Mouse (Mus musculus): Measurements from ENCODE around the gene Actr8. TPM values are rescaled to one million over a fixed set of nuclear protein-coding genes. Genes with fewer than 3 reads are reported as not detected.

Gene Actr8
- polyA plus RNA-seq, 1 experiment from 2014 or later, result 22.3 TPM

DNA sequence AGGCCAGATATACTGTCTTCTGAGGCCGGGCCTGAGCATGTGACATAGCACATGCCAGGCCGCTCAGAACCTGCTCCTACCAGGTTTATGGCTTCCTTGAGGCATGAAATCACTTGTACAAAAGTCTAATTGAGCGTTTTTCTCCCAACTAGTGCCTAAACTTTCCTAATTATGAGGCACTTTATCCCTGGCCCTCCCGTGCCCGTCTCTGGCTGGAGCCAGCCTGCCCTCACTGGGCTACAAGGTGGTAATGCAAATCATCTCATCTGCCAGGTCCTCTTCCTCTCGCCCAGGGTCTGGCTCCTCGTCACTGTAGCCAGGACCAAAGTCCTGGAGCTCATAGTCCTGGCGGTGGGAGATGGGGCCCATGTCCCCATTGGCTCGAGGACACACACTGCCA, 63.7 kb downstream of the Actr8 start:
- no peaks in the 10 kb centered on the region for H3K79me2 ChIP-seq (ENCODE audit: inconsistent target)
- no peaks in the 10 kb centered on the region for H3K36me3 ChIP-seq (ENCODE audit: inconsistent target)
- H3K4me3 ChIP-seq (ENCODE audit: inconsistent target), result no peak overlapping the region
- 94% methylated on average over 9 of the region's 9 CpGs for WGBS (ENCODE audit: missing documents)
- H3K27ac ChIP-seq, result no peak overlapping the region

DNA sequence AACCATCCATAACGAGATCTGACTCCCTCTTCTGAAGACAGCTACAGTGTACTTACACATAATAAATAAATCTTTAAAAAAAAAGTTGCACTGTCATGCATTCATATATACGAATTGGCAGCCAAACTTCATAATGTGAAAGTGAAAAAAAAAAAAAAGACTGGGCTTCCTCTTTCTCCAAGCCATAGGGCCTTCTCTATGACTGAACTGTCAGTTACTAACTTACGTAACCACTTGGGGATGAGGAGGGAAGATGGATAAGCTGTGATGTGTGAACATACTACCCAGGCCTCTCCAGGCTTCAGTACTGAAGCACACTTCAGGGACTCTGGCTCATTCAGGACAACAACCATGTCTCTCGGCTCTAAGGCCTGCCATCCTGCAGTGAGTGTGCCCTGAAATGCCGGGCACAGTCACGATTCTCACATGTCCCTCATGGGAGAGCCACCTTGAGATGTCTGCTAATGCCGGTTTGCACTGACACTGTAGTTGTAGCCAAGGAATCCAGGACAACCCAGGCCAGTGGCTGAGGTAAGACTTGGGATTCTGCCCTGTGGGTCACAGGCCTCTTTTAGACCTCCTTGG, 65.3 kb downstream of the Actr8 start:
- no peaks in the 10 kb centered on the region for H3K36me3 ChIP-seq (ENCODE audit: inconsistent target)
- H3K27ac ChIP-seq, result no peak overlapping the region
- H3K4me3 ChIP-seq (ENCODE audit: inconsistent target), result no peak overlapping the region
- 50% methylated on average over 6 of the region's 7 CpGs for WGBS (ENCODE audit: missing documents)
- no peaks in the 10 kb centered on the region for H3K79me2 ChIP-seq (ENCODE audit: inconsistent target)

DNA sequence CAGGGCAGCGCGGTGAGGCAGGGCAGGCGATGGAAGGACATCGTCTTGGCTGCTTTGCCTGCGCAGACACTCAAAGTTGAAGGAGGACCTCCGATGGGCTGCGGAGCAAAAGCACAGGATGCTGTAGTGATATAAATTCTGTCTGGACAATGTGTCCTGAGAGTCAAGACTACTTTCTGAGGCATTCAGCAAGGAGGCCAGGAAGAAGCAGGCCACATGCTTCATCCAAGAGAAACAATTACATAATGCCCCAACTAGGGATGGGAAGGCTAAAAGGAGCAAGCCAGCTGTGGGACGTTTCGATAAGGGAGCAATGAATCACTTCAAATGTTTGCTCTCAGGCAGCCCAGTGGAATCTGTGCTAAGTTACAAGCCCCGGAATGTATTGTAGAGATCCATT, 67.1 kb downstream of the Actr8 start:
- H3K4me3 ChIP-seq (ENCODE audit: inconsistent target), result no peak overlapping the region
- no peaks in the 10 kb centered on the region for H3K79me2 ChIP-seq (ENCODE audit: inconsistent target)
- no peaks in the 10 kb centered on the region for H3K36me3 ChIP-seq (ENCODE audit: inconsistent target)
- 98% methylated on average over 10 of the region's 10 CpGs for WGBS (ENCODE audit: missing documents)
- no peak overlapping the region for H3K27ac ChIP-seq

GRCm38 (mm10) chr14:30045704-30046220, 67.6 kb downstream of the Actr8 start:
- H3K4me3 ChIP-seq (ENCODE audit: inconsistent target), result no peak overlapping the region
- H3K79me2 ChIP-seq (ENCODE audit: inconsistent target), result no peaks in the 10 kb centered on the region
- H3K36me3 ChIP-seq (ENCODE audit: inconsistent target), result no peaks in the 10 kb centered on the region
- 95% methylated on average over 8 of the region's 8 CpGs for WGBS (ENCODE audit: missing documents)
- no peak overlapping the region for H3K27ac ChIP-seq

DNA sequence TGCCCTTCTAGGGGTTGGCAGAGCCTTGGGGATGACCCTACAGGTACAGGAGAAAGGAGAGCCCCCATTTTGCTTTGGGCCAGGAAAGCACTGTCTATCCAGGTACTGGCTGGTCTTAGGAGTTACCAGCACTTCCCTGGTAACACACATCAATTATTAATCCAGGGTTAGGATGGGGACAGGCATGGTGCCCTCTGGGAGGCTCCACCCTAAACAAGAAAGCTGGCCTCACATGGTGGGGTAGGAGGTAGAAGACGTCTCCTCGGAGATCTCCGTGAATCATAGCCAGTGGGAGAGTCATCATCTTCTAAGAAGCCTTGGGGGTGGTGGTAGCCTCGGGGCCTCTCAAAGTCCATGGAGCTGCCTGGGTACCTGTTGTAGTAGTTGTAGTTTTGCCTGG, 68.8 kb downstream of the Actr8 start:
- 90% methylated on average over 2 of the region's 4 CpGs for WGBS (ENCODE audit: missing documents)
- no peak overlapping the region for H3K27ac ChIP-seq

DNA sequence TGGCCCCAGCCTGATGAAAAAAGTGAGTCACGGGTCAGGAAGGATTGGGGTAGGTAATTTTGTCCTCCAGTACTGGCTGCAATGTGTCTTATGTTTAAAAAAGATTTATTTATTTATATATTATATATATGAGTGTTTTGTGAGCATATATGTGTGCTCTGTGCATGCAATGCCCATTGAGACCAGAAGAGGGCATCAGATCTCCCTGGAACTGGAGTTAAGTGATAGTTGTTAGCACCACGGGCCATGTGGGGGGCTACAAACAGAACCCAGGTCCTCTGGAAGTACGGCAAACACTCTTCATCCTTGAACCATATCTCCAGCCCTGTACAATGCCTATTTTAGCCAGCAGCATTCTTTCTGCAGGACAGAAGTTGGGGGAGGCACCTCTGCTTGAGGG, 69.9 kb downstream of the Actr8 start:
- Histone ChIP-seq H3K36me3 (ENCODE audit: inconsistent target) (no peaks in the 10 kb centered on the region), H3K79me2 (ENCODE audit: inconsistent target) (no peaks in the 10 kb centered on the region), H3K27ac (no peak overlapping the region), H3K4me3 (ENCODE audit: inconsistent target) (no peak overlapping the region)
- 92% methylated on average over 3 of the region's 3 CpGs for WGBS (ENCODE audit: missing documents)

More for the DNA sequence above, 68.8 kb downstream of the Actr8 start:
- H3K4me3 ChIP-seq (ENCODE audit: inconsistent target), result no peak overlapping the region
- H3K36me3 ChIP-seq (ENCODE audit: inconsistent target), result no peaks in the 10 kb centered on the region
- no peaks in the 10 kb centered on the region for H3K79me2 ChIP-seq (ENCODE audit: inconsistent target)

DNA sequence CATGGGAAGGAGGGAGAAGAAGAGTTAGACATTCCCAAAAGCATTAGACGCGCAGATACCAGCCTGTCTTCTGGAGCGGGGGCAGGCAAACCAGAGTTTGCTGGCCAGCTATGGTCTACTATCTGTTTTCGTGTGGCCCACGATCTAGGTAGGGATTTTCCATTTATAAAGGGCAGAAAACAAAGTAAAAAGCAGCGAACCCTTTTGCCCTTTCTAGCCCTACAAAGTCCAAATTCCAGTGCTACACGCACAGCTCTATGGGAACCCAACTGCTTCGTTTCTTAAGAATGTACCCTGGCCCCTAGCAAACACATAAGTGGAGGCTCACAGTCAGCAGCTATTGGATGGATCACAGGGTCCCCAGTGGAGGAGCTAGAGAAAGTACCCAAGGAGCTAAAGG, 72.1 kb downstream of the Actr8 start:
- H3K4me3 ChIP-seq (ENCODE audit: inconsistent target), result no peak overlapping the region
- 97% methylated on average over 8 of the region's 8 CpGs for WGBS (ENCODE audit: missing documents)

DNA sequence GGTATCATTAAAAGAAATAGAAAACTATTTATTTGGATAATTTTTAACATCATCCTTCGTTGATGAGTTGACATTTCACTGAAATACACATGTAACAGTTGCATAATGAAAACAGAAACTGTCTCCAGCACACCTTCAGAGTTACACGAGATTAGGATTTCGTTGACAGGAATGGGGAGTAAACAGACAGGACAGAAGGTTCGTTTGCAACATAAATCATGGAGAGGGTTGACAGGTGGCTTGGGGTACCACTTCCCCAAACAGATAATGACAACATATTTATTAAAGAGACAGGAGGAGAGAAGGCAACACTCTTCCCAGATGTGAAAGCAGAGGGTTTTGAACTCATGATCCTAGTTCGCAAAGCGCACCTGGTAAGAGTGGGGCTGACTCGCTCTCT, 76.8 kb downstream of the Actr8 start:
- Histone ChIP-seq H3K79me2 (ENCODE audit: inconsistent target) (no peaks in the 10 kb centered on the region), H3K4me3 (ENCODE audit: inconsistent target) (no peak overlapping the region), H3K36me3 (ENCODE audit: inconsistent target) (no peaks in the 10 kb centered on the region), H3K27ac (no peak overlapping the region)
- WGBS (ENCODE audit: missing documents), result 52% methylated on average over 7 of the region's 7 CpGs

More for the DNA sequence above, 72.1 kb downstream of the Actr8 start:
- no peaks in the 10 kb centered on the region for H3K36me3 ChIP-seq (ENCODE audit: inconsistent target)
- no peak overlapping the region for H3K27ac ChIP-seq
- no peaks in the 10 kb centered on the region for H3K79me2 ChIP-seq (ENCODE audit: inconsistent target)

Other genes starting within 250 kb of the Actr8 start
- 170 to 299 TPM (median 238 TPM) in 3 replicates for gene Selenok, start 10.0 kb upstream of the Actr8 start, polyA plus RNA-seq (2018)
- not detected in 3 replicates for gene Il17rb, start 30.6 kb downstream of the Actr8 start, polyA plus RNA-seq (2018)
- gene Chdh, start 30.7 kb downstream of the Actr8 start, polyA plus RNA-seq (2018), result 0.16 TPM in 1 of 3 replicates, not detected in the others

Data from macrophage (primary cell).